In genomic region chr9:102629052-102629451, GRCm38 (mm10) we compare ENCODE assay signal across 23 mouse cellular contexts. TPM values are rescaled to one million over a fixed set of nuclear protein-coding genes. Genes with fewer than 3 reads are reported as not detected.
A peak's percentile ranks its signal among the peaks of the same experiment; 100 is the strongest.
DNase-seq lines count a peak whose midpoint lies in the region; ATAC-seq and TF ChIP-seq lines count a peak whose summit lies in the region.
"Had no signal": no experiment of that assay in that cellular context is flagged by ENCODE, and none has a peak within 500 bp of the region (broad histone marks: within the 10 kb centered on the region; RNA-seq: fewer than 3 reads in every experiment).

No protein-coding gene starts in this region.

- H3K27me3 ChIP-seq in heart, embryonic 12.5 days (replicated peaks), result no peaks in the 10 kb centered on the region
- no peaks in the 10 kb centered on the region for H3K27me3 ChIP-seq in lung, embryonic 16.5 days (ENCODE audit: control insufficient read depth, insufficient read depth, low read depth, low read length)
- H3K27me3 ChIP-seq in myocyte (ENCODE audit: control insufficient read depth, insufficient read depth, insufficient read length), result no peaks in the 10 kb centered on the region
- H3K27me3 ChIP-seq: embryonic facial prominence, embryonic 12.5 days; embryonic facial prominence, embryonic 15.5 days; forebrain, embryonic 12.5 days had no signal

- no peak overlapping the region for H3K27ac ChIP-seq in heart, embryonic 12.5 days (ENCODE audit: poor library complexity, severe bottlenecking)
- H3K27ac ChIP-seq in lung, embryonic 16.5 days (ENCODE audit: low read length), result 0 out of 2 replicates have a peak overlapping the region, but pooled peaks have one; percentile 7
- H3K27ac ChIP-seq: embryonic facial prominence, embryonic 12.5 days; embryonic facial prominence, embryonic 15.5 days; forebrain, embryonic 10.5 days; forebrain, embryonic 12.5 days had no signal

- no peaks in the 10 kb centered on the region for H3K9me3 ChIP-seq in heart, embryonic 12.5 days (replicated peaks)
- no peaks in the 10 kb centered on the region for H3K9me3 ChIP-seq in lung, embryonic 16.5 days (ENCODE audit: control insufficient read depth, low read length)
- H3K9me3 ChIP-seq: embryonic facial prominence, embryonic 12.5 days; embryonic facial prominence, embryonic 15.5 days; forebrain, embryonic 10.5 days; forebrain, embryonic 12.5 days had no signal

- H3K36me3 ChIP-seq in heart, embryonic 12.5 days, result peaks cover 15% of the 10 kb centered on the region
- H3K36me3 ChIP-seq in lung, embryonic 16.5 days (ENCODE audit: control insufficient read depth, insufficient read depth, low read length), result no peaks in the 10 kb centered on the region
- no peaks in the 10 kb centered on the region for H3K36me3 ChIP-seq in myocyte (ENCODE audit: control insufficient read depth, insufficient read depth)

- no peak for TF ChIP-seq POLR2A in myocyte (IDR thresholded peaks at IDR 0.05; ENCODE audit: insufficient read length, low read depth)

- WGBS in heart, embryonic 12.5 days, result 51% methylated on average over 7 of the region's 7 CpGs
- WGBS in lung, embryonic 16.5 days, result 39% methylated on average over 7 of the region's 7 CpGs

- no peak overlapping the region for H3K4me2 ChIP-seq in heart, embryonic 12.5 days
- no peak overlapping the region for H3K4me2 ChIP-seq in lung, embryonic 16.5 days (ENCODE audit: low read depth, low read length)
- H3K4me2 ChIP-seq in myocyte (ENCODE audit: low read depth), result peak overlapping the region; percentile 85
- H3K4me2 ChIP-seq: embryonic facial prominence, embryonic 12.5 days; embryonic facial prominence, embryonic 15.5 days; forebrain, embryonic 12.5 days had no signal

- DNase-seq in heart, adult 18-20 months, result no peak
- no peak for DNase-seq in lung, adult 18-20 months
- DNase-seq in spleen, postnatal 14 days (ENCODE audit: low spot score in 2 of 2), result no peak
- DNase-seq: adrenal gland, adult 2 months; adrenal gland, postnatal 10 days; adrenal gland, postnatal 25 days; cerebellum, adult 11 months; cerebellum, adult 18-20 months; cerebellum, adult 8-10 months; cerebellum, adult 9-11 months; cerebellum, postnatal 14 days; cerebellum, postnatal 36 days; embryo, embryonic 11 days had no signal

- H3K9ac ChIP-seq in heart, embryonic 12.5 days, result peak overlapping the region; percentile 20; the same call in 1 of the 2 replicates
- H3K9ac ChIP-seq in lung, embryonic 16.5 days (ENCODE audit: low read length), result no peak overlapping the region
- H3K9ac ChIP-seq: embryonic facial prominence, embryonic 12.5 days; embryonic facial prominence, embryonic 15.5 days; forebrain, embryonic 12.5 days had no signal

- ATAC-seq in heart, embryonic 12.5 days (ENCODE audit: insufficient number of reproducible peaks, low FRiP score), result no peak
- no peak for ATAC-seq in lung, embryonic 16.5 days (ENCODE audit: low read depth)
- ATAC-seq: forebrain, embryonic 14.5 days; forebrain, embryonic 16.5 days had no signal

- peaks cover 19% of the 10 kb centered on the region for H3K79me2 ChIP-seq in myocyte (ENCODE audit: control insufficient read depth, insufficient read depth)

- H3K4me1 ChIP-seq in heart, embryonic 12.5 days (replicated peaks), result peaks cover 37% of the 10 kb centered on the region
- H3K4me1 ChIP-seq in lung, embryonic 16.5 days (replicated peaks; ENCODE audit: control insufficient read depth, insufficient read depth, low read length), result peaks cover 31% of the 10 kb centered on the region

- H3ac ChIP-seq in myocyte (ENCODE audit: control insufficient read depth, insufficient read length), result no peak overlapping the region

- no peak overlapping the region for H3K4me3 ChIP-seq in heart, embryonic 12.5 days
- no peak overlapping the region for H3K4me3 ChIP-seq in lung, embryonic 16.5 days (ENCODE audit: low read length)
- H3K4me3 ChIP-seq in myocyte, result no peak overlapping the region
- H3K4me3 ChIP-seq: embryonic facial prominence, embryonic 12.5 days; embryonic facial prominence, embryonic 15.5 days; erythroblast, embryonic 14.5 days; forebrain, embryonic 10.5 days; forebrain, embryonic 12.5 days had no signal

TF ChIP-seq in myocyte, 11 proteins besides CTCF, POLR2A, EP300 and RAD21:
- no peak for TF ChIP-seq USF1 (IDR thresholded peaks at IDR 0.05; ENCODE audit: low read depth)
- TF ChIP-seq MYOD1 (IDR thresholded peaks at IDR 0.05; ENCODE audit: control insufficient read depth in 1 of 3, insufficient read length in 2 of 3, low read depth in 2 of 3), result peak; percentile 69 to 95 (median 84)
- TF ChIP-seq REST (IDR thresholded peaks at IDR 0.05; ENCODE audit: insufficient read depth, insufficient read length), result no peak
- peak; percentile 30 for TF ChIP-seq TCF12 (IDR thresholded peaks at IDR 0.05; ENCODE audit: insufficient read depth, poor library complexity, severe bottlenecking)
- TF ChIP-seq MAX (IDR thresholded peaks at IDR 0.05; ENCODE audit: low read depth), result no peak
- no peak for TF ChIP-seq E2F4 (IDR thresholded peaks at IDR 0.05; ENCODE audit: insufficient read depth)
- TF ChIP-seq POLR2AphosphoS2 (IDR thresholded peaks at IDR 0.05; ENCODE audit: insufficient read length, low read depth), result no peak
- TF ChIP-seq SRF (IDR thresholded peaks at IDR 0.05; ENCODE audit: control insufficient read depth, insufficient read length, low read depth), result no peak
- peak; percentile 75 to 94 (median 86) for TF ChIP-seq MYOG (IDR thresholded peaks at IDR 0.05; ENCODE audit: control insufficient read depth in 1 of 3, insufficient read depth in 1 of 3, insufficient read length in 2 of 3, low read depth in 2 of 3)
- peak; percentile 36 for TF ChIP-seq TCF3 (IDR thresholded peaks at IDR 0.05; ENCODE audit: insufficient read length, low read depth)

RNA-seq across cellular contexts. Expression of gene Cep63, which starts 2.7 kb away (rescaled TPM):
- polyA plus RNA-seq in heart, embryonic 12.5 days (2016; fragmentation: Nextera tagmentation; extraction: Ambion mirVana), result 44.2 and 51.4 TPM in 2 replicates
- total RNA-seq in heart, adult 18-20 months (2021), result 10 to 100 TPM; 52.5 to 59.4 TPM
- polyA plus RNA-seq in lung, embryonic 16.5 days (2015; fragmentation: Nextera tagmentation; extraction: Ambion mirVana), result 55.4 and 58.8 TPM in 2 replicates
- polyA plus RNA-seq in myocyte (2012; fragmentation: generic; extraction: Trizol), result 8.8 TPM

RNA-seq across cellular contexts. Expression of gene Anapc13, which starts 3.0 kb away (rescaled TPM):
- 227 and 238 TPM in 2 replicates for polyA plus RNA-seq in heart, embryonic 12.5 days (2016; fragmentation: Nextera tagmentation; extraction: Ambion mirVana)
- 100 to 1,000 TPM; 357 to 368 TPM for total RNA-seq in heart, adult 18-20 months (2021)
- polyA plus RNA-seq in lung, embryonic 16.5 days (2015; fragmentation: Nextera tagmentation; extraction: Ambion mirVana), result 196 and 198 TPM in 2 replicates
- 144 TPM for polyA plus RNA-seq in myocyte (2012; fragmentation: generic; extraction: Trizol)
